Mouse (Mus musculus): ENCODE data around the gene Zbtb8a.

DNA sequence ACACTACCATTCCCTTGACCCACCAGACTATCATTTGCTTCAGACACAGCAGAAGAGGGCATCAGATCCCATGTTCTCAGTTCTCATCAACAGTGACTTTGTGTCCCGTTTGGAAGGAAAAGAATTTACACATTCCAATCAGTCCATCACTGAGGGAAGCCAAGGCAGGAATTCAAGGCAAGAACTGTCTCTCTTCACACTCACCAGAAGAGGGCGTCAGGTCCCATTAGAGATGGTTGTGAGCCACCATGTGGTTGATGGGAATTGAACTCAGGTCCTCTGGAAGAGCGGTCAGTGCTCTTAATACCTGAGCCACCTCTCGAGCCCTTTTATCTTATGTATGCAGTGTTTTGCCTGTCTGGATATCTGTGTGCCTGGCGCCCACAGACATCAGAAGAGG, 40.4 kb upstream of the Zbtb8a start:
- no peak for TF ChIP-seq CTCF (IDR thresholded peaks at IDR 0.05; ENCODE audit: extremely low read depth, insufficient read length, insufficient replicate concordance, low read depth, low read length)
- no peak for TF ChIP-seq POLR2A (IDR thresholded peaks at IDR 0.05; ENCODE audit: low read depth, low read length)

Data from small intestine, adult 2 months (tissue).